Mouse (Mus musculus): Measurements from ENCODE around the gene Shf. TPM values are rescaled to one million over a fixed set of nuclear protein-coding genes. Genes with fewer than 3 reads are reported as not detected.

The Shf gene
- total RNA-seq, 2 experiments from 2014 or later = 5.0 to 6.1 TPM

DNA sequence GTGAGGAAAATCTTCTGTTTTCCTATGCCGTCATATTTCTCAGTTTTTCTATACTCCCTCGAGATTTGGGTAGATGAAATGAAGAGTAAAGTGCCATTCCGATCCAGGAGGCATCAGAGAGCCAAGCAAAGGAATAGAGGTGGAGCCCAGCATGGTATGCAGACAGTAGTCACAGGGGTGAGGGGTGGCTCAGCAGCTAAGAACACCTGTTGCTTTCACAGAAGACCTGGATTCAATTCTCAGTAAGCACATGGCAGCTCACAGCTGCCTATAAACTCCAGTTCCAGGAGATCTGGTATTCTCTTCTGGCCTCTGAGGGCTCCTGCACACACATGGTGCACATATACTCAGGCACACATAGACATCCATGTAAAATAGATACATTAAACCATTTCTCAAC is 3.1 kb upstream of the Shf start:
- intact Hi-C loops (cut with DNase I) = loop anchor here (10.0 kb wide), 1 partner anchor 253 kb away; no protein-coding TSS in a partner anchor
- DNase-seq = no peak

DNA sequence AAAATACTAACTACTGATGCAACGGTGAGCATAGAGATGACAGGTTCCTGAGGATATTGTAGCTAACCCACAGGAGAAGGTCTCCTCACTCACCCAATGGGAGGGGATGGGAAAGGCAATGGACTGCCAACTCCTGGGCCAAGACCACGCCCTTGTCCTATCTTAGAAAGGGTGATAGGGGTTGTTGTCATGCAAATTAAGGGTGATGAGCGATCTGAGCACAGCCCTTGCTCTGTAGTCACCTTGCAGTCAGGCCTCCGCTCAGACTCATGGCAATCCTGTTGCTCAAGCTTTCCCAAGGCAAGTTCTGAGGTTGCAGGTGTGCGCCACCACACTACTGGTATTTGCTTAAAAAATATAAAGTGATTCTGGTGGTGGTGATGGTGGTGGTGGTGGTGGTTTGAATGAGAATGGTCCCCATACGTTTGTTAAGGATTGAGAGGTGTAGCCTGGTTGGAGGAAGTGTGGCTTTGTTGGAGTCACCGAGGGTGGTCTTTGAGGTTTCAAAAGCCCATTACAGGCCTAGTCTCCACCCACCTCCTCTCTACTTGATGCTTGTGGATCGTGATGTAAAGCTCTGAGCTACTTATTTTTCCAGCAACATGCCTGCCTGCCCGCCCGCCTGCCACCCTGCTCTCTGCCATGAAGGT is 1.3 kb upstream of the Shf start:
- intact Hi-C loops (cut with DNase I) = loop anchor here (10.0 kb wide), 1 partner anchor 255 kb away; no protein-coding TSS in a partner anchor
- no peak for DNase-seq

DNA sequence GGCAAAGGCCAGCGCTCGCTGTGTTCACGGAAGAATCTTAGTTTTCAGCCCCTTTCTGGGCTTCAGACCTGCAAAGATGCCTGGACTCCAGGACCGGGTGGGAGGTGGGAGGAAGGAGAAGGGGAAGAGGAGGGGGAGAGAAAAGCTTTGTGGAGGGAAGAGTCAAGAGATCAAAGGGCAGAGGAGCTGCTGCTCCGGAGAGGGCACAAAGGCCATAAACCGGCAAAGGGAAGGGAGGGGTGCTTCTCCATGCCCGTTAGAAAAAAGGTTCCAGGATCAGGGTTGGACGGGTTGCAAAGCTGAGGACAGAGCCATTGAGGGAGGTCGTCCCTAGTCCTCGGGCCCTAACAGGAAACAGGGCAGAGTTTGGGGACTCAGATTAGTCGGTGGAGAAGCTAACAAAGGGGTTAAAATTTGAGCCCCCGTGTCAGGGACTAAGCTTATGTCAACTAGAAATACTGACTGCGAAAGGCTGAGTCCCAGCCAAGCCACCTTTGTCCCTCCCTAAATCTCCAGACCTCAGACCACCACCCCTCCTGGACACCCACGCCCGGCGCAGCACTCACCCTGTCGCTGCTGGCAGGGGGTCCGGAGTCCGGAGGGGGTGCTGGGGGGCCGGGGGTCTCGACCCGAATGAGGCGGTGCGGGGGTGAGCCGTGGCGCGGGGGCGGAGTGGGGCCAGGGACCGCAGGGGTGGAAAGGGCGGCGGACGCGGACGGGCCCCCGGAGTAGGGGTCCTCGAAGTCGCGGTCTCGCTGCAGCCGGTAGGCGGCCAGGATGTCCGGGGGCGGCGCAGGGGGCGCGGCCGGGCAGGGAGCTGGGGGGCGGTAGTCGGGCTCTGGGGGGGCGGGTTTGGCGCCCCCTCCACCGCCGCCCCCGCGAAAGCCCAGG is 636 bp downstream of the Shf start:
- DNase-seq = peak in 1 of 2 experiments; percentile 31
- intact Hi-C loops (cut with DNase I) = loop anchor here (2.0 to 10.0 kb wide), 2 partner anchors 20 to 414 kb away; partner anchors contain the start of genes Ctdspl2 and Mageb3

DNA sequence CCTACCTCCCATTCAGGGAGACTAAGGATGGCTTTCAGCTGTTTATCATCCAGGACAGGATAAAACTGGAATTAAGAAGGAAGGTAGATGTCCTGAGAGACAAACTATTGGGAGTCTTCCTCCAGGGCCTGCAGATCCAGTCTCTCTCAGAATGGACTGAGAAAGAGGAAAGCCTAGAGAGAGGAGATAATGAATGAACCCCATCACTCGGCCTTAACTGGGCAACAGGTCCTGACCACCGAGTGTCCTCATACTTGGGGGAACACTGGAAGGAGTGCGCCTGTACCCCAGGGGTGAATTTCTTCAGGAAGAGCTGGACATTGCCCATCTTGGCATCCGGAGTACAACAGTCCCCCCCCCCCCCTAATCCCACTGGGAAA is 1.3 kb downstream of the Shf start:
- intact Hi-C loops (cut with DNase I) = loop anchor here (2.0 to 10.0 kb wide), 2 partner anchors 19 to 413 kb away; partner anchors contain the start of genes Ctdspl2 and Mageb3
- no peak for DNase-seq

DNA sequence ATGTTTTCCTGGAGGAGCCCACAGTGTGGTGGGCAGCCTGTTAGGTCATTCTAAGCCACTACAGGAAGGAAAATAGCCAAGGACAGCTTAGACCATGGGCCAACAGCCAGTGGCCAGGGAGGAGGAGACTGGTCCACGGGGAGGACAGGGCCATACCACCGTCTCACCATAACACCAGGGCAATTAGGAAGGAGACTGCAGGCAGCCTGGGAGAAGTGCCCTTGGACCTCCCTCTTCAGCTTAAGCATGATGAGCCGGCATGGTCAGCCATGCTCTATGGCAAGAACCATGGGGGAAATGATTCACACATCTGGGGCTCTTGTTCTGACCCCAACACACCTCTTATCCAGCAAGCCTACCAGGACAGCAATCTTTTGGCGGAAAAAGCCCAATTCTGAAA is 1.8 kb downstream of the Shf start:
- DNase-seq = no peak
- intact Hi-C loops (cut with DNase I) = loop anchor here (10.0 kb wide), 1 partner anchor 412 kb away; the partner anchor contains the start of genes Ctdspl2 and Mageb3

DNA sequence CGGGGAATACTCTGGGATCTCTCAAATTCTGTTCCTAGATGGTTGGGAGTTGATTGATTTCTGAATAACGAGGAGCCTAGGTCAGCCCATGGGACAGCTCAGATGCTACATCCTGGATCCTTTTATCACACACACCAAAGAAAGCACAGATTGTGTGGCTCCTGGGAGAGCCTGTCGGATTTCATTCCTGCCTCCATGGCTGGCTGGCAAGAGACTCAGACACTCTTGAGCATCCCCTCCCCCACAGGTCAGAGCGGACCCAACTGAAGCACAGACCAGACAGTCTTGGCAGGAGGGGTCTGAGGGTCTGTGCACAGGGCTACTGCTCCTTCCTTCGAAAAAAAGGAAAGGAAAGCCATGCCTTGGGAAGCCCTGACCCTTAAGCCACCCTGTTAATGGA is 2.3 kb downstream of the Shf start:
- no peak for DNase-seq
- intact Hi-C loops (cut with DNase I) = loop anchor here (10.0 kb wide), 1 partner anchor 412 kb away; the partner anchor contains the start of genes Ctdspl2 and Mageb3

DNA sequence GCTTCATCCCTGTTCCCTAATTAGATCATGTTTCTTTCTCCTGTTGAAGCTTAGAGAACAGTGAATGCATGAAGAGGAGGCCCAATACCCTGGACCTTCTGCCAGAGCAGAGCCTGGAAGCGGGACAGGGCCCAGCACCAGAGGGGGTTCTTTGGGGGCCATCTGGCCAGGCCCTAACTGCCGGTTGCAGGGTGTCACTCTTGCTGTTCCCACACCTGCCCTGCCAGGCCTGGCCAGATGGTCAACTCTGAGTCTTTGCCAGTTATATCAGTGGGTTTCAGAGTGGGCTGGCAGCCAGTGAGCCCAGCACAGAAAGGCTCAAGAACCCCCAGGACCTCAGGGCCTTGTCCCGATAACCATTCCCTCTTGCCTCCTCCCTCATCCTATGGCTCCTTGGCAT is 2.9 kb downstream of the Shf start:
- intact Hi-C loops (cut with DNase I) = loop anchor here (10.0 kb wide), 1 partner anchor 411 kb away; the partner anchor contains the start of genes Ctdspl2 and Mageb3
- no peak for DNase-seq

DNA sequence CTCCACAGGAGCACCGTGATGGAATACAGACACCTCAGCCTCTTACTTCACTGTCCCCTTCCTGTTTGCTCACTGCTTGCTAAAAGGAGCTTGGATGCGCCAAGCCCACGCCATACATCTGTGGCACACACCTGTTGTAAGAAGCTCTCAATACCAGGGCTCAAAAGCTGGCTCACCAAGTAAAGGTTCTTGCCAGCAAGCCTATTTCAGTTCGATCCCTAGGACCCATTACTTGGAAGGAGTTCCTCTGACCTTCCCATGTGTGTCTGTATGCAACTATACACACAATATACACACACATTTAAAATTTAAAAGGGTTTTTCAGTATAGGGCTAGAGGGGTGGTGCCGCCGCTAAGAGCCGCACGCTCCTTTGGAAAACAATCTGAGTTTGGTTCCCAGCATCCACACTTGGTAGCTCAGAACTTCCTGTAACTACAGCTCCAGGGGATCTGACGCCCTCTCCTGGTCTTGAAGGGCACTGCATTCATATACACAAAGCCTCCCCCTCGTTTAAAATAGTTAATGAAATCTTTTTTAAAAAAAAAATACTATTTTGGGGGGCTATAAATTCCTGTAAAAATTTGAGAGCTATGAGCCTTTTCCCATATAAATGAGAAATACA is 3.6 kb downstream of the Shf start:
- DNase-seq = no peak
- intact Hi-C loops (cut with DNase I) = loop anchor here (10.0 kb wide), 1 partner anchor 411 kb away; the partner anchor contains the start of genes Ctdspl2 and Mageb3

DNA sequence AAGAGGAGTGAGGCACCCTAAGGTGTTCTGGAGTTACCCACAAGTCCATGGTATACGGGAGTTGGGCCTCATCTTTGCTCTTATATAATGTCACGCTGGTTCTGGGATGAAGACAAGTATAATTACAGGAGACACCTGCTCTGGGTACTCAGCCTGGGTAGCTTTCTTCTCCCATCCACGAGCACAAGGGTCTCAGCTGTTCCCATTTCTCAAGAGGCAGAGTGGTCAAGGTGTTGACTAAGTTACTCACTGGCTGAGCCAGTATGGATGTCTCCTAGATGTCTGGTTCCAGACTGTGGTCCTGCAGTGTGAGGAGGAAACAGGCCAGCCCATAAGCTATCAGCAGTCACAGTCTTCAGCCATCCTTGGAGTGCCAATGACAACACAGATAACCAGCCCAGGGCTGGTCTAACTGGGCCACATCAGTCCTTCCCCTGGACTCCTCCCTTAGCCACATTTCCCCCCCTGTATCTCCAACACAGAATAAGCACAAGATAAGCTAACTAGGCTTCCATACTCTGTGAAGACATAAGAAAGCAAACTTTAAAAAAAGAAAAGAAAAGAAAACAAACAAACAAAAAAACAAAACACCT is 4.5 kb downstream of the Shf start:
- intact Hi-C loops (cut with DNase I) = loop anchor here (10.0 kb wide), 1 partner anchor 410 kb away; the partner anchor contains the start of genes Ctdspl2 and Mageb3
- DNase-seq = no peak

DNA sequence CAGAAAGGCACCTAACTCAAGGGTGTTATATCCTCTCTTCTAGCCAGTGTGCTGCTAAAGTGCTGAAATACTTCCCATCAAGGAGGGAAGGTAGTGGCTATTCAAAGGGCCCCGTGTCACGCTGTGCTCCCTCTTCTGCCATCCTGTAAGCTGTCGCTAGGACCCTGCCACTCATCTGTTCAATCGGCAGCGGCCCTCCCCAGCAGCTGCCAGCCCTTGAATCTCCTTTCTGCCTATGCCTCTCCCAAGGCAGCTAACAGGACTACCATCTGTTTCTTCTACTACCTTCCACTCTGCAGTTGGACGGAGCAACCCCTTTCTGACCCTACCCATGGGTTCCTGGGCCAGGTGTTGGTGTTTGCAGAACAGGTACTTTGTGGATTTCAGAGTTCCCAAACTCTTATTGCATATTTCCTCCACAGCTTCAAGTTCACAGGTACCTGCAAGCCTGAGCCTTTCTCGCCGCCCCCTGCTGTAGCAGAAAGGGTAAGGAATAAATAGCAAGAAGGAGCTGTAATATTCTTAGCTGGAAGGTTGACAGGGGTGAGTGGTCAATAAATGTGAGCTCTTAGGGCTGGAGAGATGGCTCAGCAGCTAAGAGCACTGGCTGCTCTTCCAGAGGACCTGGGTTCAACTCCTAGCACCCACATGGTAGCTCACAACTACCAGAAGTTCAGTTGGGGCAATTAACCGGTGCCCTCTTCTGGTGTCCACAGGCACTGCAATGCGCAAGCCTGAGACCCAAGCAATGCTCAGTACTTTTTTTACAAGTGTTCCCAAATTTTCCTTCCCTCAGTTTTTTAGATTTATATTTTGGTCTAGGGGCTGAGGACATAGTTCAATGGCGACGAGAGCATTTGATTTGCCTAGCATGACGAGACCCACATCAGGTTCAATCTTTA is 6.1 kb downstream of the Shf start:
- intact Hi-C loops (cut with DNase I) = loop anchor here (10.0 kb wide), 1 partner anchor 408 kb away; the partner anchor contains the start of genes Ctdspl2 and Mageb3
- no peak for DNase-seq

DNA sequence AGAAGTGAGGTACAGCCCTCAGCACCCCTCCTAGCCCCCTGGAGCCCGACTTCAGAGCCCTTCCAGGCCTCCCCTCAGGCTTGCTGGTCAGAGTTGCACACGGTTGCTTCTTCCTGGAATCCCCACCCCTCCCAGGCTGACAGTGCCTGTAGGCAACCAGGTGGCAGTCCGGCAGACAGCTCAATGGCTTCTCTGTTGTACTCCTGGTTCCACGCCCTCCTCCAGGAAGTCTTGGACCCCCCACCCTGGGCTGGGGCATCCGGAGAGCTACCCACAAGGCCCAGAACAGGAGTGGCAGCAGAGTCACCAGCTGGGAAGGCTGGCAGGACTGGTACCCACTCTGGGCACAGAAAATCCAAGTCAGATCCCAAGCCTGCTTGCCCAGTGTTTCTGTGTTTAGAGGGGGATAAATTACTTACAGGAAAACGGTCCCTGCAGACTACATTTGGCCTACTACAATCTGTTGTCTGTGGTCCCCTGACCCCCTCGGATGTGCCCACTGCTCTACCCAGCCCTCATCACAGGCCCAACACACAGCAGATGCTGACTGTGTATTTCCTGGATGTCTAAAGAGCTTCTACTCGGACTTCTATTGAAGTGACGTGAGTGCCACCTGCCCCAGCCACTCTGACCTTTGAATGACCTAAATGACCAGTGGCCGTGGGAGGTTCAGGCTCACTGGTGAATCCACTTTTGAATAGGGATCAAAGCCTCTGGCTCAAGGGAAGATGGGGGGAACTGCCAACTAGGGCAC is 6.9 kb downstream of the Shf start:
- no peak for DNase-seq

DNA sequence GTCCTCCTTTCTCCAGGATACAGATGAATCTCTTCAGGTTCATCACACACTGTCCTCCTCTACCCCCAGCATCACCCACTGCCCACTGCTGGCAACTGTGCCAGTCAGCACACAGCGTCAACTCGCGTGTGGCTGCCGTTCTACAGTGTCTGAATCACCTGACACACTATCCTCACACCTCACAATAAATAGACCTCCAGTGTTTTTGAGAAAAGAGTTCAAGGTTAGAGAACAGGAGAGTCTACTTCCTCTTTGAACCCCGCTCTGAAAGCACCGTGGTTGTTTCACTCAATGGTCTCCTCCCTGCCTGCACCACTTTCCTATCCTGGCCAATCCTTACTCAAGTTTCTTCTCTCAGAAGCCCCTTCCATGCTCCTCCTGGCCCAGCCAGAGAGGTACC is 7.8 kb downstream of the Shf start:
- intact Hi-C loops (cut with DNase I) = loop anchor here (10.0 kb wide), 1 partner anchor 406 kb away; the partner anchor contains the start of genes Ctdspl2 and Mageb3
- no peak for DNase-seq

More for the DNA sequence above, 6.9 kb downstream of the Shf start:
- intact Hi-C loops (cut with DNase I) = loop anchor here (10.0 kb wide), 1 partner anchor 407 kb away; the partner anchor contains the start of genes Ctdspl2 and Mageb3

DNA sequence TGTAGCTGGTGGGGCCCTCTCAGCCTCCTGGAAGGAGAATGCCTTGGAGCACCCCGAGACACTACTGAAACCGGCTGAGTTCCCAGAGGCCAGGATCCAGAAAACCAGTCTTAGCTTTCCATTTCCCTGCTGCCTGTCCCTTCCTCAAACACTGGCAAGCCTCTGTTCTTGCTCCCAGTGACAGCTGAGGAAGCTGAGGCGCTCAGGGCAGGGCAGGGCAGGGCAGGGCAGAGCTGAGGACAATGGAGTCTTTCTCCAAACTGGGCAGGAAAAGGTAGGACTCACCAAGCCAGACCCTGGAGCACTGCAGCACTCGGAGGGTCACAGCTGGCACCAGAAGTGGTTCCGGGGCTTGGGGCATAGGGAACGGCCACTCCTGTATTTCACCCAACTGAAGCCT is 8.7 kb downstream of the Shf start:
- DNase-seq = no peak
- intact Hi-C loops (cut with DNase I) = loop anchor here (10.0 kb wide), 1 partner anchor 406 kb away; the partner anchor contains the start of genes Ctdspl2 and Mageb3

DNA sequence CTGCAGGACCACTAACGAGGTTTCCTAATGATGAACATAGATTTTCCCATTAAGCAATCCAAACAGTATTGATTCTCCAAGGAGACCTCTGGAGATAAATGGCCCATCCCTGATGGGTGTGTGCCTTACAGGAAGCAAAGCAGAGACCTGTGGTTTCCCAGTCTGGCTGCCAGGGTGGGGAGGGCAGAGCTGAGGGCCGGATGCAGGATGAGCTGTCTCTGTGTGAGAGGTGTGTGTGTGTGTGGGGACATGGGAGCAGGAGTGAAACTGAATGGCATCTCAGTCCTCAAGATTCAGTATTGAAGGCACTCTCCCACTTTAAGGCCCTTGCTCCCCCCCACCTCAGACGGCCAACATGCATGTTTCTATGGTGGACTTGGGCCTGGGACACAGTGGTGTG is 12.8 kb downstream of the Shf start:
- intact Hi-C loops (cut with DNase I) = no loop called here
- no peak for DNase-seq

DNA sequence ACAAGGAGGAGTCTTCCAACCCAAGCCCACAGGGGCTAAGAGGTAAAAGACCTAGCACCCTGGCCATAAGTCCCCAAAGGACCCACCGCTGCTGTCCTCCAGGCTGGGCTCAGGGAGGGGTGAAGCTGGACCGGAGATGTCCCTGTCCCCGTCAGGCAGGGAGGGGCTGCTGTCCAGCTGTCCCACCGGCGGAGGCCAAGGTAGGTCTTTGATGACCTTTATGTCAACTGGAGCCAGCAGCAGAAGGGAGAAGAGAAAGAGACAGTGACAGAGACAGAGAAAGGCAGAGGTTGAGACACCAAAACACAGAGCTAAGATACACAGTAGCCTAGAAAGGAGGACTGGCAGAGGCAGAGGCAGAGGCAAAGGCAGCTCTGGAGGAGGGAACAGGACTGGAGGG is 13.6 kb downstream of the Shf start:
- no peak for DNase-seq
- intact Hi-C loops (cut with DNase I) = no loop called here

DNA sequence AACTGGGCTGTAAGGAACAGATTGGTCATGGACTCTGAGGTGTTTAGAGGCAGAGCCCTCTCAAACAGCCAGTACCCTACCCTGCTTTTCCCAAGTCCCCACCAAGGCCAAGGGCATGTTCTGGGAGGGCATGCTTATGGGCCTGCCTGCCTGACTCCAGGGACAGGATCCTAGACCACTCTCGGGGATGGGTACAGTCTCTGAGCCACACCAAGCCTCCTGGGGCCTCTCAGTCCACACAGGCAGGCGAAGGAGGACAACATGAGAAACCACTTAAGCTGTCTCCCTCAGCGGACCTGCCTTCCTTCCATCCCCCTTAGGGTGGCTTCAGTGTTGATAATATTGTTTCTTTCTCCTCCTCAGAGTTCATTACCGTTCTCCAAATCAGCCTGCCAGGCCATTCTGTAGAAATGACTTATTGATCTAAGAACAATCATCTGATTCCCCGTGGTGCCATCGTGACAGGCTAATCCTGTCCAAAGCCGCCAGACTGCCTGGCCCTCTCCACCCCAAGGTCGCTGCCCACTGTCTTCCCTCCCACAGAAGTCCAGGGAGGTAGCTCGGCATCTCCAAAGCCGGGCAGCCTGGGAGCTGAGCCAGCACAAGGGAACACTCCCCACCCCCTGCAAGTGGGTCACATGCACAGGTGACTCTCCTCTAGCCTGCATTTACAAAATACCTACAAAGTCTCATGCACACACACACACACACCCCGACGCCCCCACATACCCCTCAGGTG is 14.6 kb downstream of the Shf start:
- intact Hi-C loops (cut with DNase I) = no loop called here
- DNase-seq = no peak

DNA sequence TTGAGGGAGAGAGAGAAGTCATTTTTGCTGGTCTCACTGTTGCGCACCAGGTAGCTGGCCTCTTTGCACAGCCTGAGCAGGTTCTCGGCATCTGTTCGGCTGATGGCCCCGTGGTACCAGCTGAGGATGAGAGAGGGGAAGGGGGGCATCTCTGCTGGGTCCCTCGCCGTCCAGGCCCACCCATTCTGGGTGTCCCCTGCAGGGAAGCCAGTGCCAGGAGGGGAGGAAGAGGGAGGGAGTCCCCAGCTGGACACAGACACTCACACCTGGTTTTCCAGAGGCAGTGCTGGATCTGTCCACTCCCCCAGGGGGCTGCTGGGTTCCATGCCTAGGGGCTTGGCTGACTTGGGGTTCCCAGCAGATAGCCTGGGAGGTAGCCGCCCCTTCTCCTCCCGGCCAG is 15.2 kb downstream of the Shf start:
- no peak for DNase-seq
- intact Hi-C loops (cut with DNase I) = no loop called here

DNA sequence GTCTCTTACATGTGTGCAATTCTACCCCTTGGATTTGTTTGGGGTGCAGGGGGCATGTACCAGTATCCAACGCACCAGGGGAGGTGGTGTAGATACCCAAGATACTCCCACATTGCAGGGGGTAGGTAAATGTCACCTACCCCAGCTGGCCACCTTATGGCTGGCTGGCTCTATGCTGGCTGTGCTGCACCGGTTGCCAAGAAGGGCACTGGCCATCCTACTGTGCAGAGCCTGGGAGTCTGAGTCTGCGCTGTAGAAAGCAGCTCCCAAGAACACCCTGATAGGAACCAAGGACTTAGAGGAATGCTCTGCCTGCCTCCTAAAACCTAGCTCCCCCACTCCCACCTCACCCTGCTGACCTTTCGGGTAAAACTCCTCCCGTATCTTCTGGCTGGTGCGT is 16.0 kb downstream of the Shf start:
- intact Hi-C loops (cut with DNase I) = no loop called here
- no peak for DNase-seq
